Mouse (Mus musculus) embryonic fibroblast, embryonic 13.5 days (primary cell): Measurements from ENCODE around the gene Pde10a.

Experiments
- CTCF ChIP-seq: IDR thresholded peaks from 2 replicates; pipeline ENCODE4 v1.5.1; 2011; ENCODE audit warnings: mild to moderate bottlenecking, control low read depth, low read length, moderate library complexity, borderline replicate concordance; ENCODE audit not compliant: insufficient read depth
- POLR2A ChIP-seq: IDR thresholded peaks from 2 replicates; pipeline ENCODE4 v1.6.1; 2011; ENCODE audit warnings: low read depth, mild to moderate bottlenecking, control low read depth, low read length, moderate library complexity

GRCm38 (mm10) chr17:8923727-8924126 is 398.6 kb downstream of the Pde10a start:
- TF ChIP-seq POLR2A (no peak), CTCF (no peak)
